Mouse (Mus musculus) hematopoietic stem cell, adult 5-6 weeks (primary cell): ENCODE measurements around the gene Pds5b. TPM values are rescaled to one million over a fixed set of nuclear protein-coding genes. Genes with fewer than 3 reads are reported as not detected.

ENCODE experiments used
- ATAC-seq, 2 experiments: fragments of 125-278 bp in 1 of 2; replicated peaks in 1 of 2; 2 replicates each; pipeline ENCODE4 v1.8.0; 2016 to 2017; ENCODE audit warnings: inconsistent platforms in 2 of 2, mild to moderate bottlenecking in 2 of 2, moderate number of reproducible peaks in 2 of 2, low read depth in 1 of 2, moderate TSS enrichment in 1 of 2; ENCODE audit not compliant: low FRiP score in 2 of 2, poor library complexity in 2 of 2, severe bottlenecking in 2 of 2, insufficient read depth in 1 of 2, low TSS enrichment in 1 of 2
- total RNA-seq: library from RNA; stranded (forward); fragments of 172-1452, 232-1000 nt; gene quantifications from 2 replicates; pipeline ENCODE4 v1.2.3, GENCODE M21; 2017

Pds5b gene
- total RNA-seq, 1 experiment from 2014 or later: 57.3 TPM

DNA sequence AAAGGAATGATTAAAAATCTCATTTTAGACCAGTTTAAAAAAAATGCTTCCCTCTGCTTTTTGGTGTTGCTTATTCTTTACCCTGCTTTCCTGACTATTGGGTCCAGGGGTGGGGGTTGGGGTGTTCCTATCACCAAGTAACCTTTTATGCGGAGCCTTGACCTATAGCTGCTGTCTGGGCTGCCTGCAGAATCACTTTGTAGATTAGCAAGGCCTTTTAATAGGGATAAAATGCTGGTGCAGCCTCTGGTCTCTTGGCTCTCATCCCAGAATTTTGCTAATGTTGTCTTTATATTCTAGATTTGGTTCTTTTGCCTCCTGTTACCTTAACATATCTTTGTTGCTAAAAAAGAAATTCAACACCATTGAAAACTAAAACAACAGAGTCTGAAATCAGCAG is 181.0 kb downstream of the Pds5b start:
- no peak for ATAC-seq

DNA sequence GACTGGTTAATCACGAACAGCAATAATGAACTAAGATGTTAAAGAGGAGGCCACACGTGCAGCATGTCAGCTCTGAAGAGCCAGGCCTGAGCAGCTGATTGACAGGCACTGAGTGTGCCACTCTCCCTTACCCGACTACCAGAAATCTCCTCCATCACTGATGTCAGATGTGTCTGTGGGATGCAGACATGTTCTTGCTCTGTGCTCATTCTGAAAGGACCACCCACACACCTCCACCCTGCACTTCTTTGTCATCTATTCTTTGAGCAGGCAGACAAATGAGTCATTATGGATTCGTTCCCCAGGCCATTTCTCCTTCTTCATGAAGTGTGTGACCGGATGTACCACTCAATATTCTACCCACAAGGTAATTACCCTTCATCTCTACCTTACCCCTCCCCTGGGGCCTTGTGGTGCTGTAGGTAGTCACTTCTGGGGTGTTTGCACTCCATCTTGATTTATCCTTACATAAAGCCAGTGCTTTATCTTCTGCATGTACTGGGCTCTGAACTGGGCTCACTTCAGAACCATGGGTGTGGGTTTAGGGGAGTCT is 186.2 kb downstream of the Pds5b start:
- no peak for ATAC-seq

Other genes with a start within 250 kb of the Pds5b start
- not detected in 2 replicates for gene Zar1l, start 155.6 kb upstream of the Pds5b start, total RNA-seq
- 52.8 and 67.3 TPM in 2 replicates for gene Brca2, start 151.1 kb upstream of the Pds5b start, total RNA-seq
- 35.3 and 35.5 TPM in 2 replicates for gene N4bp2l1, start 76.6 kb upstream of the Pds5b start, total RNA-seq
- gene N4bp2l2, start 7.6 kb upstream of the Pds5b start, total RNA-seq: 123 and 145 TPM in 2 replicates